Mouse (Mus musculus) testis, postnatal 14 days (tissue): Measurements from ENCODE around the gene Pou1f1.

Experiments
- DNase-seq: peaks from one replicate; pipeline ENCODE4 v3.0.0; 2021; ENCODE audit warnings: low spot score

Pou1f1 gene

GRCm38 (mm10) chr16:65520211-65520610 is at the start of gene Pou1f1:
Gene Pou1f1, plus strand, starts transcription at chr16:65520511.
- no peak for DNase-seq

- DNase-seq, result no peak
Measured at GRCm38 (mm10) chr16:65470650-65471049, 49.7 kb upstream of the Pou1f1 start.

- no peak for DNase-seq
Measured at GRCm38 (mm10) chr16:65472472-65473001, 47.8 kb upstream of the Pou1f1 start.

- DNase-seq, result no peak
Measured at GRCm38 (mm10) chr16:65485726-65486125, 34.6 kb upstream of the Pou1f1 start.

- no peak for DNase-seq
Measured at GRCm38 (mm10) chr16:65496030-65496429, 24.3 kb upstream of the Pou1f1 start.

- no peak for DNase-seq
Measured at GRCm38 (mm10) chr16:65497049-65497448, 23.3 kb upstream of the Pou1f1 start.

- DNase-seq, result no peak
Measured at GRCm38 (mm10) chr16:65514223-65514622, 6.1 kb upstream of the Pou1f1 start.

- no peak for DNase-seq
Measured at GRCm38 (mm10) chr16:65526004-65526403, 5.7 kb downstream of the Pou1f1 start.

- no peak for DNase-seq
Measured at GRCm38 (mm10) chr16:65526695-65527094, 6.4 kb downstream of the Pou1f1 start.

- no peak for DNase-seq
Measured at GRCm38 (mm10) chr16:65529589-65529988, 9.3 kb downstream of the Pou1f1 start.

GRCm38 (mm10) chr16:65531663-65532062 is 11.4 kb downstream of the Pou1f1 start:
- no peak for DNase-seq

- DNase-seq, result no peak
Measured at GRCm38 (mm10) chr16:65533315-65533999, 13.1 kb downstream of the Pou1f1 start.

- DNase-seq, result no peak
Measured at GRCm38 (mm10) chr16:65543676-65544293, 23.5 kb downstream of the Pou1f1 start.

GRCm38 (mm10) chr16:65548960-65549359 is 28.6 kb downstream of the Pou1f1 start:
- DNase-seq, result no peak

GRCm38 (mm10) chr16:65550814-65551213 is 30.5 kb downstream of the Pou1f1 start:
- DNase-seq, result no peak

- DNase-seq, result no peak
Measured at GRCm38 (mm10) chr16:65554267-65554666, 34.0 kb downstream of the Pou1f1 start.

- DNase-seq, result no peak
Measured at GRCm38 (mm10) chr16:65557369-65557768, 37.1 kb downstream of the Pou1f1 start.

- no peak for DNase-seq
Measured at GRCm38 (mm10) chr16:65559591-65559990, 39.3 kb downstream of the Pou1f1 start.

GRCm38 (mm10) chr16:65560996-65561962 is 41.0 kb downstream of the Pou1f1 start:
- DNase-seq, result no peak

- DNase-seq, result peak; percentile 84
Measured at GRCm38 (mm10) chr16:65561963-65562863, 41.9 kb downstream of the Pou1f1 start, which contains the start of gene Chmp2b. Gene Chmp2b, minus strand, starts transcription at chr16:65562726.

GRCm38 (mm10) chr16:65562864-65563206 is 42.5 kb downstream of the Pou1f1 start:
- no peak for DNase-seq
